Mouse (Mus musculus): ENCODE results near the gene Tmem248. TPM values are rescaled to one million over a fixed set of nuclear protein-coding genes. Genes with fewer than 3 reads are reported as not detected.

Gene Tmem248
- polyA plus RNA-seq, 1 experiment from 2014 or later: 36.3 TPM

DNA sequence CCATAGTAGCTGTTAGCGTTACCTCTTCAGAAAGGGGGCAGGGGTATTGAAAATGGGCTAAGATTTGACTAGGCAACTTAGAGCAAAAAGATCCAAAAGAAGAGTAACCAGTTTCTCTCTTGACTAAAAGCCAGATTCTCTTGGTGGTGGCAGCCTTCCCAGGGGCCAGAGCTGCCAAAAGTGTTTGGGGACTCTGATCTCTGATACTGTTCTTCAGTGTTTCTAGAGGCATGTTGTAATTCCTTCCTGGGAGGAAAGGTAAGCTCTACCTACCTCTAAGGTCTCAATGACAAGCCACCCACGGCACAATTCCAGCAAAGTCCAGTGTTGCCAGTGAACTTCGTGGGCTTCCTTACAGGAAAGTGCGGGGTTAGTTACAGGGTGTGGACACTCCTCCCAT, 525 bp downstream of the Tmem248 start:
- WGBS: 83% methylated on average over 4 of the region's 4 CpGs
- ATAC-seq (ENCODE audit: low read depth): no peak

DNA sequence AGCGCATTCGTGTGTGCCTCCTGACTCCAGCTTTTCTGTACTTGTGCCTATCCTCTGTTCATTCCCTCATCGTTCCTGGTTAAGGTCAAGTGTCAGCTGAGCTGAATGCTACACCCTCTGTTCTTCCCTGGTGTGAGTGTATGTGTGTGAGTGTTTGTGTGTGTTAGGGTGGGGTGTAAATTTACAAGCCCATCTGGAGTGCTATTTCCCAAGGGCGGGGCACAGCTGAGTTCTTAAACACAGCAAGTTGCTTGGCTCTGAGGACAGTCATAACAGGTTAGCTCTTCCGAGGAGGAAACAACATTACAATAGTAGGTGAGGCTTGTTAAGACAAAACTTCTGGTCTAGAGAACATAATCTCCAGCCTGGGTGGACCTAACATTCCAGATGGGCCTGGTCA, 1.5 kb downstream of the Tmem248 start:
- Histone ChIP-seq H3K4me1 (replicated peaks; ENCODE audit: control insufficient read depth, insufficient read depth, low read length) (peaks cover 7% of the 10 kb centered on the region; the same call in 1 of the 2 replicates), H3K9me3 (ENCODE audit: control insufficient read depth, low read length) (peaks cover 5% of the 10 kb centered on the region; the same call in 1 of the 2 replicates), H3K9ac (ENCODE audit: low read length) (no peak overlapping the region), H3K27me3 (ENCODE audit: control insufficient read depth, insufficient read depth, low read depth, low read length) (no peaks in the 10 kb centered on the region), H3K36me3 (ENCODE audit: control insufficient read depth, insufficient read depth, low read length) (no peaks in the 10 kb centered on the region; the same call in 1 of the 2 replicates), H3K4me3 (ENCODE audit: low read length) (no peak overlapping the region), H3K27ac (ENCODE audit: low read length) (no peak overlapping the region), H3K4me2 (ENCODE audit: low read depth, low read length) (no peak overlapping the region)
- WGBS: 80% methylated on average over 5 of the region's 5 CpGs
- no peak for ATAC-seq (ENCODE audit: low read depth)

More for the DNA sequence above, 525 bp downstream of the Tmem248 start:
- Histone ChIP-seq H3K9me3 (ENCODE audit: control insufficient read depth, low read length) (peaks cover 5% of the 10 kb centered on the region; the same call in 1 of the 2 replicates), H3K4me1 (replicated peaks; ENCODE audit: control insufficient read depth, insufficient read depth, low read length) (0 out of 2 replicates have a peak, but pooled peaks cover 2% of the 10 kb centered on the region), H3K4me2 (ENCODE audit: low read depth, low read length) (no peak overlapping the region), H3K27ac (ENCODE audit: low read length) (no peak overlapping the region), H3K9ac (ENCODE audit: low read length) (no peak overlapping the region), H3K27me3 (ENCODE audit: control insufficient read depth, insufficient read depth, low read depth, low read length) (no peaks in the 10 kb centered on the region), H3K4me3 (ENCODE audit: low read length) (no peak overlapping the region), H3K36me3 (ENCODE audit: control insufficient read depth, insufficient read depth, low read length) (peaks cover 6% of the 10 kb centered on the region)

DNA sequence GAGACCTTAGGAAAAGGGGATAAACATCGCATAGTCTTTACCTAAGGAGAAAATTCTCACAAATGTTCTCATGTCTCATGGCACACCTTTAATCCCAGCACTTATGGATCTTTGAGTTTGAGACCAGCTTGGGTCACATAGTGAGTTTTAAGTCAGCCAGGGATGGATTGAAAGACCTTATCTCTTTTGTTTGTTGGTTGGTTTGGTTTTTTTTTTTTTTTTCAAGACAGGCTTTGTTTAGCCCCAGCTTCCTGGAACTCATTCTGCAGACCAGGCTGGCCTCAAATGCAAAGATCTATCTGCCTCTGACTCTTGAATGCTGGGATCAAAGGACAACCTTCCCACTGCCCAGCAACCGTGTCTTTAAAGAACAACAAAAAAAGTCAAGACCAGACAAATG, 4.4 kb downstream of the Tmem248 start:
- Histone ChIP-seq H3K9me3 (ENCODE audit: control insufficient read depth, low read length) (peaks cover 5% of the 10 kb centered on the region; the same call in 1 of the 2 replicates), H3K9ac (ENCODE audit: low read length) (peak overlapping the region; percentile 94), H3K4me2 (ENCODE audit: low read depth, low read length) (peak overlapping the region; percentile 71), H3K4me3 (ENCODE audit: low read length) (peak overlapping the region; percentile 97), H3K4me1 (replicated peaks; ENCODE audit: control insufficient read depth, insufficient read depth, low read length) (peaks cover 15% of the 10 kb centered on the region), H3K27ac (ENCODE audit: low read length) (peak overlapping the region; percentile 63; the same call in 1 of the 2 replicates), H3K27me3 (ENCODE audit: control insufficient read depth, insufficient read depth, low read depth, low read length) (no peaks in the 10 kb centered on the region), H3K36me3 (ENCODE audit: control insufficient read depth, insufficient read depth, low read length) (no peaks in the 10 kb centered on the region)
- no peak for ATAC-seq (ENCODE audit: low read depth)
- 46% methylated on average over 2 of the region's 2 CpGs for WGBS

DNA sequence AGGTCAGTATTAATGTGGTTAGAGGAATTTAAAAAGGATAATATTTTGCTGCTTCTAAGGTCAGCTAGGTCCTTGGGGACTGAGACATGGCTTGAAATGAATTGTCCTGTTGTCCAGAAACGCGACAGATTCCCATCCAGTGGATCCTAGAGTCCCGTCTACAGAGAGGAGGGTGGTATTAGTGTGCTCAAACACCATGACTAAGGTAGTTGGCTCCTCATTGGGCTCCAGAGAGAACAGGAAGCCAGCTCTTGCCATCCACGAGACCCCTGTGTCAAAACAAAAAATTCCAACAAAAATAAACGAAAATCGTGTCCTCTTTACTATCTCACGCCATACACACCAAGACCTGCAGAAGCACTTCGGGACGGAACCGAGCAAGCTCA, 4.9 kb downstream of the Tmem248 start:
- Histone ChIP-seq H3K4me1 (replicated peaks; ENCODE audit: control insufficient read depth, insufficient read depth, low read length) (peaks cover 16% of the 10 kb centered on the region), H3K27me3 (ENCODE audit: control insufficient read depth, insufficient read depth, low read depth, low read length) (no peaks in the 10 kb centered on the region), H3K4me2 (ENCODE audit: low read depth, low read length) (peak overlapping the region; percentile 71), H3K4me3 (ENCODE audit: low read length) (peak overlapping the region; percentile 97), H3K9ac (ENCODE audit: low read length) (peak overlapping the region; percentile 94), H3K36me3 (ENCODE audit: control insufficient read depth, insufficient read depth, low read length) (no peaks in the 10 kb centered on the region), H3K9me3 (ENCODE audit: control insufficient read depth, low read length) (peaks cover 5% of the 10 kb centered on the region; the same call in 1 of the 2 replicates), H3K27ac (ENCODE audit: low read length) (peak overlapping the region; percentile 63)
- WGBS: 2% methylated on average over 10 of the region's 10 CpGs
- peak; percentile 67 for ATAC-seq (ENCODE audit: low read depth)

DNA sequence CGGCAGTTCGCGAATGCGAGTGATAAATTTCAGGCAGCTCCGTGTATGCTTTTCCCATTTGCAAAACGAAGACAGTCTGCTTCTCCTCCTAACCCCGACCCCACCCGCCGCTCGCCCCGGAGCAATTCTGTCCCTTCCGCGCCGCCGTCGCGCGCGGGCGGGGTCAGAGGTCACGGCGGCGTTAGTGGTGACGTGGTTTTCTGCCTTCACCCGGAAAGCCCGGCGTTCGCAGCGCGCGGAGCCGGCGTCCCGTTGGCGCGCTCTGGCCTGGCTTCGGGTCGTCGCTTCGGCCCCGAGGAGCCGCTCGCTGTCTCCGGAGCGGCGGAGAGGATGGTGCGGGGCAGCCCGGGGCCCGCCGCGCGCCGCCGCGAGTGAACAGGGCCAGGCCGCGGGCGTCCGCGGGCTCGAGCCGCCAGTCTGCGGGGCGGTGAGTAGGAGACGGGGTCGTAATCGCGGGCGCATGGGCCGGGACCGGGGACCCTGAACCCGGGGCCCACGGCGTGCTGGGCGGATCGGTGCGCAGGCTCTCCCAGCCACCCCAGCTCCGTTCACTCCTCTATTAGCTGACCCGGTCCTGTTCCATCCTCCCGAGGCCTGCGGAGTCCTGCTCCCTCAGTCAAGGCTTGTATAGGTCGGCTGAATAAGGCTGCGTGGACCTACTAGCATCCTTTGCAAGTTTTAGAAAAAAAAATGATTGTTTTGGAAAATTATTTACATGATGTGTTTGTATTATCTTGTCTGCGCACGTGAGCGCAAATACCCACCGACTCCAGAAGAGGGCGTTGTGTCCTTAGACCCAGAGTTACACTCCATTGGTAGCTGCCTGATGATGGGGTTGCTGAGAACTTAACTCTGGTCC, 5.5 kb downstream of the Tmem248 start:
- Histone ChIP-seq H3K4me2 (ENCODE audit: low read depth, low read length) (peak overlapping the region; percentile 71), H3K4me3 (ENCODE audit: low read length) (peak overlapping the region; percentile 97), H3K9me3 (ENCODE audit: control insufficient read depth, low read length) (peaks cover 5% of the 10 kb centered on the region; the same call in 1 of the 2 replicates), H3K4me1 (replicated peaks; ENCODE audit: control insufficient read depth, insufficient read depth, low read length) (peaks cover 20% of the 10 kb centered on the region), H3K27me3 (ENCODE audit: control insufficient read depth, insufficient read depth, low read depth, low read length) (no peaks in the 10 kb centered on the region), H3K27ac (ENCODE audit: low read length) (peak overlapping the region; percentile 64), H3K9ac (ENCODE audit: low read length) (peak overlapping the region; percentile 94), H3K36me3 (ENCODE audit: control insufficient read depth, insufficient read depth, low read length) (no peaks in the 10 kb centered on the region)
- peak; percentile 89 for ATAC-seq (ENCODE audit: low read depth)
- under 1% methylated on average over 88 of the region's 88 CpGs for WGBS

DNA sequence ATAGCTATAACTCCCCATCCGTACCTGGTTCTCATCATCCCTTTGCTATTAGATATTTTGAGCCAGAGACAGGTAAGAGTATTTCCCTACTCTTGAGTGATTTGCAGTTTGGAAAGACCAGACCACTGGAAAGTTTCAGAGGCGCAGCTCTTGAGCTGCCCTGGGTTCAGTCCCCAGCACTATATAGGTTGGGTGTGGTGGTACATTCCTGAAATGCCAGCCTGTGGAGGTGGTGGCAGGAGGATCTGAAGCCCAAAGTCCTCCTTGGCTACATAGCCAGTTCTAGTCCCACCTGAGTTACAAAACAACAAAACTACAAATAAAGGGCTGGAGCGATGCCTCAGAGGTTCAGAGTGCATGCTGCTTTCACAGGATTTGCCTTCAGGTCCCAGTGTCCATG, 9.9 kb downstream of the Tmem248 start:
- no peak for ATAC-seq (ENCODE audit: low read depth)
- no peaks in the 10 kb centered on the region for H3K9me3 ChIP-seq (ENCODE audit: control insufficient read depth, low read length)
- 77% methylated on average over 3 of the region's 3 CpGs for WGBS
- H3K27me3 ChIP-seq (ENCODE audit: control insufficient read depth, insufficient read depth, low read depth, low read length): no peaks in the 10 kb centered on the region
- H3K27ac ChIP-seq (ENCODE audit: low read length): no peak overlapping the region
- peaks cover 20% of the 10 kb centered on the region for H3K4me1 ChIP-seq (replicated peaks; ENCODE audit: control insufficient read depth, insufficient read depth, low read length)
- no peak overlapping the region for H3K9ac ChIP-seq (ENCODE audit: low read length)
- H3K36me3 ChIP-seq (ENCODE audit: control insufficient read depth, insufficient read depth, low read length): peaks cover 4% of the 10 kb centered on the region
- no peak overlapping the region for H3K4me2 ChIP-seq (ENCODE audit: low read depth, low read length)
- no peak overlapping the region for H3K4me3 ChIP-seq (ENCODE audit: low read length)

DNA sequence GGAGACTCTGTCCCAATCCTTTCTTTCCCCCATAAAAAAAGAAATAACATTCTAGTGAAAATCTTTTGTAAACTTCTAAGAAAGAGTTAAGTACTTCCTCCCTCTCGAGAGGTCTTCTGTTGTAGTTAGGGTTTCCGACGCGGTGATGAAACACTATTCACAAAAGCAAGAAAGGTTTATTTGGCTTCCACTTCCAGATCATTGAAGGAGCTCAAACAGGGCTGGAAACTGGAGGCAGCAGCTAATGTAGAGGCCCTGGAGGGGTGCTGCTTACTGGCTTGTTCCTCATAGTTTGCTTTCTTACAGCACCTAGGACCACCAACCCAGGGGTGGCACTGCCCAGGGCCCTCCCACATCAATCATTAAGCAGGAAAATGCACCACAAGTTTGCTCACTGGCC, 11.2 kb downstream of the Tmem248 start:
- ATAC-seq (ENCODE audit: low read depth): peak; percentile 73; the same call in 1 of the 2 replicates
- peaks cover 18% of the 10 kb centered on the region for H3K36me3 ChIP-seq (ENCODE audit: control insufficient read depth, insufficient read depth, low read length)

DNA sequence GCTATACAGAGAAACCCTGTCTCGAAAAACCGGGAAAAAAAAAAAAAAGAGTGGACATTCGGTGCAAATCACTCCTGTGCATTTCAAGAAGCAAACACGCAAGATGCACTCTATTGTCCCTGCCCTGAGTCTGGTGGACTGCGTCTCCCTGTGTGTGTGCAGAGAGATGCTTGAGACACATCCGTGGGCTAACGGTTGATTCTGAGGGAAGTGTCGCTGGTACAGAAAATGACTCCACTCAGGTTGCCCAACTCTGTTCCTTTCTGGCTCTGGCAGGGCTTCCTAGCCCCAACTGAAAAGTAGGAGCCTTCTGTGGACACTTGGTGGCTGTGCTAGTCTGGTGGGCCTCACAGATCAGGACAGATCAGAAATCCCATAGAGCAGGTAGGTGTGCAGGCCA, 19.4 kb downstream of the Tmem248 start:
- Histone ChIP-seq H3K4me2 (ENCODE audit: low read depth, low read length) (no peak overlapping the region), H3K4me3 (ENCODE audit: low read length) (no peak overlapping the region), H3K36me3 (ENCODE audit: control insufficient read depth, insufficient read depth, low read length) (peaks cover 76% of the 10 kb centered on the region), H3K27ac (ENCODE audit: low read length) (no peak overlapping the region), H3K4me1 (replicated peaks; ENCODE audit: control insufficient read depth, insufficient read depth, low read length) (no peaks in the 10 kb centered on the region), H3K9me3 (ENCODE audit: control insufficient read depth, low read length) (no peaks in the 10 kb centered on the region), H3K27me3 (ENCODE audit: control insufficient read depth, insufficient read depth, low read depth, low read length) (no peaks in the 10 kb centered on the region), H3K9ac (ENCODE audit: low read length) (no peak overlapping the region)
- no peak for ATAC-seq (ENCODE audit: low read depth)
- 94% methylated on average over 8 of the region's 8 CpGs for WGBS

More for the DNA sequence above, 11.2 kb downstream of the Tmem248 start:
- no peaks in the 10 kb centered on the region for H3K27me3 ChIP-seq (ENCODE audit: control insufficient read depth, insufficient read depth, low read depth, low read length)
- peaks cover 17% of the 10 kb centered on the region for H3K4me1 ChIP-seq (replicated peaks; ENCODE audit: control insufficient read depth, insufficient read depth, low read length)
- no peaks in the 10 kb centered on the region for H3K9me3 ChIP-seq (ENCODE audit: control insufficient read depth, low read length)
- no peak overlapping the region for H3K4me3 ChIP-seq (ENCODE audit: low read length)
- WGBS: 25% methylated on average over 4 of the region's 4 CpGs
- H3K27ac ChIP-seq (ENCODE audit: low read length): peak overlapping the region; percentile 78
- no peak overlapping the region for H3K9ac ChIP-seq (ENCODE audit: low read length)
- H3K4me2 ChIP-seq (ENCODE audit: low read depth, low read length): peak overlapping the region; percentile 26; the same call in 1 of the 2 replicates

DNA sequence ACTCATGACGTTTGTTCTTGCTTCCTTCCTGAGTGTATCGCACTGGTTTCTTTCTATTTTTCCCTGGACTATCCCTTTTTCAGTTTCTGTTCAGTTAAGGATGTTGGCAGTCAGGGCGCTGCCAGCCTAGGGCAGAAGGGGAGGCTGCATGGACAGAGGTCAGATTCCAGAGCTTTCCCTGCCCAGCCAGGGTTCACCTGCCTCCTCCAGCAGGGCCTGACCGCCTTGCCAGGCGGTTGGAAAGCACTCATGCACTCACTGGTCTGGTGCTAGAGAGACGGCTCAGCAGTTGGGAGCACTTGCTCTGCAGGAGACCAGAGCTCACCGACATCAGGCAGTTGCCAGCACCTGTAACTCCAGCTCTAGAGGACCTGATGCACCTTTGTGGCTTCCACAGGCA, 22.4 kb downstream of the Tmem248 start:
- H3K36me3 ChIP-seq (ENCODE audit: control insufficient read depth, insufficient read depth, low read length): peaks cover 58% of the 10 kb centered on the region
- 83% methylated on average over 7 of the region's 7 CpGs for WGBS
- no peak for ATAC-seq (ENCODE audit: low read depth)
- H3K9ac ChIP-seq (ENCODE audit: low read length): no peak overlapping the region
- H3K4me1 ChIP-seq (replicated peaks; ENCODE audit: control insufficient read depth, insufficient read depth, low read length): no peaks in the 10 kb centered on the region
- H3K4me3 ChIP-seq (ENCODE audit: low read length): no peak overlapping the region
- no peak overlapping the region for H3K4me2 ChIP-seq (ENCODE audit: low read depth, low read length)
- H3K27ac ChIP-seq (ENCODE audit: low read length): no peak overlapping the region
- no peaks in the 10 kb centered on the region for H3K27me3 ChIP-seq (ENCODE audit: control insufficient read depth, insufficient read depth, low read depth, low read length)
- no peaks in the 10 kb centered on the region for H3K9me3 ChIP-seq (ENCODE audit: control insufficient read depth, low read length)

All from lung, embryonic 16.5 days (tissue).